Mouse (Mus musculus) embryonic stem cell, embryonic (primary cell): ENCODE data around the gene Med25.

Experiments used
- CTCF ChIA-PET, 4 experiments: fragments of 300-600 bp in 2 of 4; fragments of 350-600 bp in 2 of 4; sonication (Branson Sonifier 250); formaldehyde crosslinking; loops; one replicate each; lab custom pipeline; 2022; ENCODE audit warnings: inconsistent platforms in 2 of 4; lab: Charles Lee
- POLR2A ChIA-PET, 4 experiments: fragments of 300-600 bp in 2 of 4; fragments of 350-600 bp in 2 of 4; sonication (Branson Sonifier 250); formaldehyde crosslinking; loops; one replicate each; lab custom pipeline; 2022; ENCODE audit warnings: antibody characterized with exemption in 4 of 4, inconsistent platforms in 1 of 4; lab: Charles Lee

The Med25 gene

DNA sequence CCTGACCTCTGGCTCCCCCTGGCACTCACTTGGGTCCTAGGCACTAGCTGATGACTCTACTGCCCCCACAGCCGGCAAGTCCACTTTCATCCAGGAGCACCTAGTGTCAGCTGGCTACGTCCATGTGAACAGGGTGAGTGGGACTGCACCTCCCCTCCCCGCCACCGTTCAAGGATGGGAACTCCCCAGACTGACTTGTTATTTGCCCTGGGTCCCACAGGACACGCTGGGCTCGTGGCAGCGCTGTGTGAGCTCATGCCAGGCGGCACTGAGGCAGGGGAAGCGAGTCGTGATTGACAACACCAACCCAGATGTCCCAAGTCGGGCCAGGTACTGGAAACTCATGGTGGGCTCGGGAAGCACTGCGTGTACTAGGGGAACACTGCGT is 31.1 kb downstream of the Med25 start:
- POLR2A ChIA-PET, result interaction anchor here in 3 of 4 experiments (0.6 to 52.0 kb wide), 18 partner anchors 9 to 538 kb away, joined by 3 to 2007 read pairs (median 6); partner anchors contain the start of genes Tbc1d17 (in 3 of the 3), Akt1s1 (in 2 of the 3), Il4i1 (in 2 of the 3) and Nup62 (in 2 of the 3)
- CTCF ChIA-PET, result interaction anchor here in 3 of 4 experiments (0.5 to 2.2 kb wide), 21 partner anchors 8 to 271 kb away, joined by 3 to 15 read pairs (median 5); partner anchors contain the start of genes Ptov1 (in 2 of the 3), Tbc1d17 (in 2 of the 3), Akt1s1 (in 1 of the 3) and Ap2a1 (in 1 of the 3)

DNA sequence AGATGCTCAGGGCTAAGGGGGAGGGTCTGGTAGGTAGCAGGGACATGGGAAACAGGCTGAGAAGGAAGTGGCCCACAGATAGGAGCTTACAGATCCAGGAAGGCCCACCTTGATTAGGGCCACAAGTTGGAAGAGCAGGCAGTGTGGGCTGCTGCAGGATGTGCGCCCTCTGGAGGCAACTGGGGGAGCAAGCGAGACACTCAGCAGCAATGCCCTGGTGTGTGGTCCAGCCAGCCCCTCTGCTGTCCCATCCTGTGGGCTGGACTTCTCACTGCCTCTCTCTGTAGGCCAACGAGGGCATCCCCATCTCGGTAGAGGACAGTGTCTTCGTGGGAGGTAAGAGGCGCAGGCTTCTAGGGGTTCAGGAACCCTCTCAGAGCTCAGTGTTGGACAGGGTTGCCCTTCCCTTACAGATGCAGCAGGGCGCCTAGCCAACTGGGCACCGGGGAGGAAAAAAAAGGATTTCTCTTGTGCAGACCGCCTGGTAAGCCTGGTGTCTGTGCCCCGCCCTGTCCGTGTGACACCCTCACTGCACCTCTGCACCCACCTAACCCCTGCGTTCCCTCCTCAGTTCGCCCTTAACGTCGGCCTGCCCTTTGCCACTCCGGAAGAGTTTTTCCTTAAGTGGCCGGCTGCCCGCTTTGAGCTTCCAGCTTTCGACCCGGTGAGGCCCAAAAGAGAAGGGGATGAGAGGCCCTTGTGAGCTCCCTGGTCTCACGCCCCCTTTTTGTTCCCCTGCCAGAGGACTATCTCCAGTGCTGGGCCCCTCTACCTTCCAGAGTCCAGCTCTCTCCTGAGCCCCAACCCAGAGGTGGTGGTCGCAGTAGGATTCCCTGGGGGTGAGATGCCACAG is 31.7 kb downstream of the Med25 start:
- POLR2A ChIA-PET, result interaction anchor here in 3 of 4 experiments (0.6 to 52.0 kb wide), 32 partner anchors 8 to 537 kb away, joined by 3 to 2007 read pairs (median 4); partner anchors contain the start of genes Tbc1d17 (in 3 of the 3), Akt1s1 (in 2 of the 3), Il4i1 (in 2 of the 3) and Nup62 (in 2 of the 3)
- CTCF ChIA-PET, result interaction anchor here (0.5 to 2.2 kb wide), 33 partner anchors 8 to 270 kb away, joined by 3 to 15 read pairs (median 4); partner anchors contain the start of genes Ptov1 (in 3 of the 4), Tbc1d17 (in 2 of the 4), Akt1s1 (in 1 of the 4) and Ap2a1 (in 1 of the 4)

DNA sequence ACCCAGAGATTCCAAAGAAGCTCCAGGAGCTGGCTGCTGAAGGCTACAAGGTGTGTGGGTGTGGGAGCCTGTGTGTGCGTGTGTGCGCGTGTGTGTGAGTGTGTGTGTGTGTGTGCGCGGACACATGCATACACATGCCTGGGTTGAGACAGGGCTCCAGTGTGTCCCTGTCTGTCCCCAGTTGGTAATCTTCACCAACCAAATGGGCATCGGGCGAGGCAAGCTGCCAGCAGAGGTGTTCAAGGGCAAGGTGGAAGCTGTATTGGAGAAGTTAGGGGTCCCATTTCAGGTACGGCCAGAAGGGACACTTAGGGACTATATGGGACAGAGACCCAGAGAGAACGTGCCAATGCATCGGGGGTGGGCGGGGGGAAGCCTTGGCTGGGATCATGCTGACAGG is 32.6 kb downstream of the Med25 start:
- ChIA-PET CTCF (interaction anchor here (0.6 to 2.2 kb wide), 26 partner anchors 7 to 207 kb away, joined by 3 to 15 read pairs (median 4); partner anchors contain the start of genes Ptov1 (in 3 of the 4), Tbc1d17 (in 2 of the 4), Akt1s1 (in 1 of the 4) and Ap2a1 (in 1 of the 4)), POLR2A (interaction anchor here in 3 of 4 experiments (0.6 to 52.0 kb wide), 24 partner anchors 9 to 246 kb away, joined by 3 to 2007 read pairs (median 5); partner anchors contain the start of genes Tbc1d17 (in 3 of the 3), Akt1s1 (in 2 of the 3), Il4i1 (in 2 of the 3) and Nup62 (in 2 of the 3))

DNA sequence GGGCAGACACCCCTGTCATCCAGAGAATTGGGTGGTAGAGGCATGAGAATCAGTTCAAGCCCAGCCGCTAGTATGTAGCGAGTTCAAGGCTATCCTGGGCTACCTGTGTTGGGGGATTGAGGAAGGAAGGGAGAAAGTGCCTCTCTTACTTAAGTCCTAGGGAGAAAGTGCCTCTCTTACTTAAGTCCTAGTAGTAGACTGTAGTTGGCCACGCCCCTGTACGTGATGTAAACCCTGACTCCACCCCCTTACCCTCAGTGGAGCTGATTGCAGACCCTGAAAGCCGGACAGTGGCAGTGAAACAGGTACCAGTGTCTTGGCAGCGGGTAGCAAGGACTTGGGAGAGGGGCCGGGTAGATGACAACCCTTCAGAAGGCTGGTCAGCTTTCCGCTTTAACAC is 34.6 kb downstream of the Med25 start:
- POLR2A ChIA-PET, result interaction anchor here (0.6 to 52.0 kb wide), 36 partner anchors 8 to 602 kb away, joined by 3 to 2007 read pairs (median 6); partner anchors contain the start of genes Akt1s1 (in 3 of the 4), Ptov1 (in 3 of the 4), Tbc1d17 (in 3 of the 4) and Atf5 (in 2 of the 4)
- CTCF ChIA-PET, result interaction anchor here in 2 of 4 experiments (0.8 to 1.6 kb wide), 4 partner anchors 10 to 128 kb away, joined by 4 to 11 read pairs (median 4); partner anchors contain the start of genes Akt1s1 (in 1 of the 2), Ptov1 (in 1 of the 2) and Tbc1d17 (in 1 of the 2)

DNA sequence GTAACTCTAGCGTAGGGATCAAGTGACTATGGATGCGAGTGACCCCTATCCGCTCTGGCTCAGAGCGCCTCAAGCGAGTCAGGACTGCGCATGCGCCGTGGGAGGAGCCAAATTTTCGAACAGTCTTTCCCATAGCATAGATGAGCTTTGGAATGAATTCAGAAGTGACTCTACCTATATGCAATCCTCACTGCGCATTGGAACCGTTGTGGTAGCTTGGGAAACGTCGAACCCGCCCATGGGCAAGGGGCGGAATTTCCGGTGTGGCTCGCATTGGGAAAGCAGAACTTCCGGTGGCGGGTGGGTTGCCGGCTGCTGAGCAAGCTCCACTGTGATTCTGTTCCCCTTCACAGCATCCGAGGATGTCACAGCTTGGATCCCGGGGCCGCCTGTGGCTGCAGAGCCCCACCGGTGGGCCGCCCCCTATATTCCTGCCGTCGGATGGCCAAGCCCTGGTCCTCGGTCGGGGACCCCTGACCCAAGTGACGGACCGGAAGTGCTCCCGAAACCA is 35.4 kb downstream of the Med25 start, which contains the start of gene Pnkp:
Gene Pnkp (plus strand): TSS at position 98 of the 511 bp plus-strand sequence.
- POLR2A ChIA-PET, result interaction anchor here in 3 of 4 experiments (0.6 to 52.0 kb wide), 35 partner anchors 7 to 609 kb away, joined by 3 to 2007 read pairs (median 6); partner anchors contain the start of genes Atf5 (in 3 of the 3), Il4i1 (in 3 of the 3), Nup62 (in 3 of the 3) and Ptov1 (in 3 of the 3)
- CTCF ChIA-PET, result interaction anchor here in 1 of 4 experiments (0.8 to 1.6 kb wide), 4 partner anchors 9 to 112 kb away, joined by 3 to 5 read pairs (median 4); partner anchors contain the start of genes Akt1s1, Ptov1 and Tbc1d17

DNA sequence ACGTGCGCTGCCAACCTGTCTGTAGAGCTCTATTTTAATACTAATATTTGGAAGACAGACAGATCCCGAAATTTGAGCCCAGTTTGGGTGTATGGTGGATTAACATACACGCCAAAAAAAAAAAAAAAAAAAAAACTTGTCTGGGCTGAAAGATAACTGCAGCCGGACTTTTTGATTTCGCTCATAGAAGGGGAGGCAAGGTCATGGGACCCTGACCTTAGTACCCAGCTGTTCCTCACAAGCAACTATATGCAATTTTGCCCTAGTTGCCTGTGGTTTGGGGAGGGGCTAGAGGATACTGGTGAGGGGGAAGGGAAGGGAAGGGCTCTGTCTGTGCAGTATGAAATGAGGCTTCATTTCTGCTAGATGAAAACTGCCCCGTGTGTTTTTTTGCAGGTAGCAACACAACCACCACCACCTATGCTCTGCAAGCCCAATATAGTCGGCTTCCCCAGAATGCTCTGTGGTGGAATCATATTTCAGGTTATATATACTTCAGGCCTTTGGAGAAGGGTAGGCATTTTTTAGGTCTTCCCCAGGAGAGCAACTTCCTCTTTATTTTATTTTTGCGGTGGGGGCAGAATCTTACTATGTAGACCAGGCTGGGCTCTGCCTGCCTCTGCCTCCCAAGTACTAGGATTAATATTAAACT is 36.1 kb downstream of the Med25 start:
- ChIA-PET CTCF (interaction anchor here in 1 of 4 experiments (0.6 to 0.8 kb wide), 2 partner anchors 31 to 111 kb away, joined by 3 read pairs; no protein-coding TSS in a partner anchor), POLR2A (interaction anchor here in 3 of 4 experiments (0.6 to 52.0 kb wide), 36 partner anchors 7 to 600 kb away, joined by 3 to 2007 read pairs (median 7); partner anchors contain the start of genes Atf5 (in 3 of the 3), Il4i1 (in 3 of the 3), Nup62 (in 3 of the 3) and Ptov1 (in 3 of the 3))

DNA sequence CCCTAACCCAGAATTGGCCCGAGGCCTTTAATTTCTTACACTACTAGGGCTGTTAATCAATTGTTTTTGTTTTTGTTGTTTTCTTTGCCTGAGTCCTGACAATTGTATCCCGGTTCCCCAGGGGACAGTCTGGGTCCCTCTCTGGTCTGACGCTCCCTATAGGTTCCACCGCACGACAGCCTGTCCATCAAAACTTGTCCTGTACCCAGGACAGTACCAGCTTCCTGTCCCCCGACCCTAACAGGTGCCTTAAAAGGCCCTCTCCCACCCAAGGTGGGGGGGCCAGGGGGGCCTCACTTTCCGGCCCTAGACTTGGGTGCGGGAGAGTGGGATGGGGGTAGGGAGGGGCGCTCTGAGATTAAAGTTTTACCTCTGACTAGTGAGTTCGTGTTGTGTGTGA is 37.5 kb downstream of the Med25 start:
- CTCF ChIA-PET, result interaction anchor here in 2 of 4 experiments (0.7 to 1.7 kb wide), 7 partner anchors 15 to 162 kb away, joined by 3 to 7 read pairs (median 4); partner anchors contain the start of gene Ptov1 (in 1 of the 2)
- POLR2A ChIA-PET, result interaction anchor here in 3 of 4 experiments (0.6 to 52.0 kb wide), 35 partner anchors 6 to 265 kb away, joined by 3 to 2007 read pairs (median 4); partner anchors contain the start of genes Atf5 (in 3 of the 3), Il4i1 (in 3 of the 3), Nup62 (in 3 of the 3) and Ptov1 (in 3 of the 3)

DNA sequence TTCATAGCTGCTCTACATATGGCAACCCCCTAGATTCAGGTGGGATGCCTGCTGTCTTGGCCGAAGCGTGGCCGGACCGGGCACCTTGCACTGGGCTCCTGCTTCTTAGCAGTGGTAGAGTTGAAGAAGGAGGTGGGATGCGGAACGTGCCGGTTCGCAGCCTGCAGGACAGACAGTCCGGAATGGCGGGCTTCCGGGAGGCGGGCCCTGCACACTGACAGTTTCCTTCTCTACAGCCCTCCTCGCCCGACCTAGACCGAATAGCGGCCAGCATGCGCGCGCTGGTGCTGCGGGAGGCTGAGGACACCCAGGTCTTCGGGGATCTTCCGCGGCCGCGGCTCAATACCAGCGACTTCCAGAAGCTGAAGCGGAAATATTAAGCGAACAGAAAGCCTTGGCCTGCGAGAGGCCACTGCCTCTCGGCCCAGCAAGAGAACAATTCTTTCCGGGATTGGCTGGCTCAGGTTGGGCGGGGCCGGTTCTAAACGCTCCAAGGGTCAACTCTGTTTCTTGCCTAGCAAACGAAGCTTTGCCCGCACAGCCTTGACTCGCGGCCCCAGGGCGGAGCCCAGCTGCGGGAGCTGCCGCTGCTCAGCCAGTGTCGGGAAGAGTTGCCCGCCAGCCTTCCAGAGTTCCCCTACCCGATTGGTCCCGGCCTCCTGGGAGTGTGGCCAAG is 38.0 kb downstream of the Med25 start:
- CTCF ChIA-PET, result interaction anchor here in 2 of 4 experiments (0.6 to 1.7 kb wide), 9 partner anchors 15 to 229 kb away, joined by 3 to 7 read pairs (median 4); partner anchors contain the start of gene Ptov1 (in 1 of the 2)

DNA sequence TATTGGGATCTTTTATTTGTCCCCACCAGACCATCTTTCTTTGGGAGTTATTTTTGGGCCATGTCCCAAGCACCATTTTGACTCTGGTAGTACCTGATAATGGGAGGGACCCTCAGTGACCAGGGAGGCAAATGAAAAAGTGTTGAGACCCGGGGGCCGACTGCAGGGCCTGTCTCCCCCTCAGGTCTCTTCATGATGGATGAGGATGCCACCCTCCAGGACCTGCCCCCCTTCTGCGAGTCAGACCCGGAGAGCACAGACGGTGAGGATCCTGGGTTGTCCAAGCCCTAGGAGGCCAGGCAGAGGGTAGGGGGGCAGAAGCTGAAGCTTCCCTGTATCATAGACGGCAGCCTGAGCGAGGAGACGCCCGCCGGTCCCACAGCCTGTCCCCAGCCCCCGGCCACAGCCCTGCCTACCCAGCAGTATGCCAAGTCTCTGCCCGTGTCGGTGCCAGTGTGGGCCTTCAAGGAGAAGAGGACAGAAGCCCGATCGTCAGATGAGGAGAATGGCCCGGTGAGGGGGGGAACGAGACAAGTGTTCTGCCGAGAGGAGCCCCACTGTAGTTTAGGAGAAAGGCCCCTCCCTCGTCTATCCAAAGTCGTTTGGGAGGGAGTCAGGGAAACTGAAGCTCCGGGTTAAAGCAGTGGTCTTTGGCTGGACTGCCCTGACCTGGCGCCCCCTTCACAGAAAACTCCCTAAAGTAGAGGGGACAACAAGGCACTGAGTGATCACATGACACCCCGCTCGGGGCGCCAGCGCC is 38.7 kb downstream of the Med25 start:
- ChIA-PET CTCF (interaction anchor here in 3 of 4 experiments (0.6 to 1.7 kb wide), 7 partner anchors 16 to 229 kb away, joined by 4 to 5 read pairs (median 4); partner anchors contain the start of gene Ptov1 (in 1 of the 3)), POLR2A (interaction anchor here (0.6 to 52.0 kb wide), 29 partner anchors 5 to 270 kb away, joined by 3 to 2007 read pairs (median 5); partner anchors contain the start of genes Atf5 (in 3 of the 4), Il4i1 (in 3 of the 4), Nup62 (in 3 of the 4) and Ptov1 (in 3 of the 4))

More for the DNA sequence above, 38.0 kb downstream of the Med25 start:
- POLR2A ChIA-PET, result interaction anchor here (0.6 to 52.0 kb wide), 39 partner anchors 5 to 269 kb away, joined by 3 to 2007 read pairs (median 4); partner anchors contain the start of genes Atf5 (in 3 of the 4), Il4i1 (in 3 of the 4), Nup62 (in 3 of the 4) and Ptov1 (in 3 of the 4)

DNA sequence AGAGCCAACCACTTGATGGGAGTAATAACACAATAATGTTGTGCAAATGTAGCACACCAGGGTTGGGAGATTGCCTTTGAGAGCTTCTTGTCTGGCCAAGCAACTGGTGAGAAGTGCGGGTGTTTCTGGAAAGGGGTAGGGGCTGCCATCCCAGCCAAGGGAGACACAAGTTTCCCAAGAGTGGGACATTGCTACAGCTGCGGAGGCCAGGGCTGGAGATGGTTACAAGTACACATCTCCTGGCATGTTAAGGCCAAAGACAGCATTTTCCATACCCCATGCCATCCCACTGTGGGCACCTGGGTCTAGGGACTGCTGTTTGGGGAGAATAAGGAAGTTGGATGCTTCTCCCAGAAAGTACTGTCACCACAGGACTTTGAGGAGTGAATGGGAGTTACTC is 39.4 kb downstream of the Med25 start:
- CTCF ChIA-PET, result interaction anchor here in 2 of 4 experiments (1.1 to 1.7 kb wide), 2 partner anchors 7 to 28 kb away, joined by 3 to 4 read pairs; no protein-coding TSS in a partner anchor
- POLR2A ChIA-PET, result interaction anchor here in 2 of 4 experiments (0.6 to 52.0 kb wide), 13 partner anchors 4 to 210 kb away, joined by 3 to 2007 read pairs (median 12); partner anchors contain the start of genes Atf5 (in 2 of the 2), Il4i1 (in 2 of the 2), Nup62 (in 2 of the 2) and Ptov1 (in 2 of the 2)

DNA sequence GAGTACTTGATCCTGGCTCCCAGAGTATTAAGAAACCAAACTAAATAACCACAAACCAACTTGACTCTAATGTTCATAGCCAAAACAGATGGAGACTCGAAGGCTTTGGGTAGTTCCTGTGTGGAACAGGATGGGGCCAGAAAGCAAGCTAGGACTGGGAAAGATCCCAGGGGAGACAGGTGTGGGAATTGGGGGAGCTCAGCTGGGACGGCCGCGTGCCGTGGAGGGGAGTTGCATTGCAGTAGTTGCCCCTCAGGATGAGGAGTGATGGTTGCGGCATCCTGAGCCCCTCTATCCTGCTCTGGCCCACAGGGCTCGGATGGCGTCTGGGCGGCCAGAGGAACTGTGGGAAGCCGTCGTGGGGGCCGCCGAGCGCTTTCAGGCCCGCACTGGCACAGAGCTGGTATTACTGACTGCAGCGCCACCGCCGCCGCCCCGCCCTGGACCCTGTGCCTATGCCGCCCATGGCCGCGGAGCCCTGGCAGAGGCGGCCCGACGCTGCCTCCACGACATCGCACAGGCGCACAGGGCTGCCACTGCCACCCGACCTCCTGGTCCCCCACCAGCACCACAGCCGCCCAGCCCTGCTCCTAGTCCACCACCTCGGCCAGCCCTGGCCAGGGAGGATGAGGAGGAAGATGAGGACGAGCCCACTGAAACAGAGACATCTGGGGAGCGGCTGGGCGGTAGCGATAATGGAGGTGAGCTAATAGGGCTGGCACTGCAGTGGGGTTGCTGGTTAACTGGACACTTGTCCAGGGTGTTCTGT is 40.1 kb downstream of the Med25 start:
- ChIA-PET POLR2A (interaction anchor here in 3 of 4 experiments (0.6 to 52.0 kb wide), 14 partner anchors 3 to 211 kb away, joined by 3 to 2007 read pairs (median 26); partner anchors contain the start of genes Ptov1 (in 3 of the 3), Atf5 (in 2 of the 3), Il4i1 (in 2 of the 3) and Nup62 (in 2 of the 3)), CTCF (interaction anchor here in 2 of 4 experiments (1.1 to 3.2 kb wide), 3 partner anchors 8 to 28 kb away, joined by 3 to 12 read pairs (median 4); no protein-coding TSS in a partner anchor)

DNA sequence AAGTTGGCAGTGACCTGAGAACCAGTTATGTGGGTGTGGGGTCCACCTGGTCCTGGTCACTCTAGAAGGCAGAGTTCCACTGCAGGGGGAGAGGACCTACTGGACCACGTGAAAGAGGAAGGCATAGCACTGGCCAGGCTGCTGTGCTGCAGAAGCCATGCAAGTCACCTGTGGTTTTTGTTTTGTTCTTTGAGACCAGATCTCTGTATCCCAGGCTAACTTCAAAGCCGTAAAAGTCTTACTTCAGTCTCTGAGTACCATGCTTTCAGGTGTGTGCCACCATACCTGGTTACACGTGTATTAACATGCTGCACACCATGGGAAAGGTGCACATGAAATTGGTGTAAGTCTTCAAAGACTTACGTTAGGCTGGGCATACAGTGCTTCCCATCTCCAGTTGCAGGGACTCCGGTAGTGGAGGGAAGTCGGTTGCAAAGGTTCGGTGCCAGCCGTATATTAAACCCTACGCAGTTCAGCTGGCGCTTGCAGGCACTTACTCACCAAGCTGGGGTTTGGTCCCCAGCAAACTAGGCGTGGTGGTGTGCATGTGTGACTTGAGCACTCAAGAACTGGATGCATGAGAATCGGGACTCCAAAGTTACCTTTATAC is 40.8 kb downstream of the Med25 start:
- CTCF ChIA-PET, result interaction anchor here in 2 of 4 experiments (1.0 to 3.2 kb wide), 4 partner anchors 9 to 124 kb away, joined by 3 to 12 read pairs (median 3); no protein-coding TSS in a partner anchor
- POLR2A ChIA-PET, result interaction anchor here in 3 of 4 experiments (0.5 to 52.0 kb wide), 21 partner anchors 3 to 164 kb away, joined by 3 to 2007 read pairs (median 34); partner anchors contain the start of genes Atf5 (in 3 of the 3), Il4i1 (in 3 of the 3), Nup62 (in 3 of the 3) and Ptov1 (in 3 of the 3)
